Mouse (Mus musculus): ENCODE results near the gene Nphs1. TPM values are rescaled to one million over a fixed set of nuclear protein-coding genes. Genes with fewer than 3 reads are reported as not detected.
"Not testable (repeated sequence)": the region's sequence is repeated elsewhere in the genome, so short reads cannot be mapped to it uniquely, and the experiment has no call there.

The Nphs1 gene
- total RNA-seq, 2 experiments from 2014 or later: 0.96 to 1.8 TPM

DNA sequence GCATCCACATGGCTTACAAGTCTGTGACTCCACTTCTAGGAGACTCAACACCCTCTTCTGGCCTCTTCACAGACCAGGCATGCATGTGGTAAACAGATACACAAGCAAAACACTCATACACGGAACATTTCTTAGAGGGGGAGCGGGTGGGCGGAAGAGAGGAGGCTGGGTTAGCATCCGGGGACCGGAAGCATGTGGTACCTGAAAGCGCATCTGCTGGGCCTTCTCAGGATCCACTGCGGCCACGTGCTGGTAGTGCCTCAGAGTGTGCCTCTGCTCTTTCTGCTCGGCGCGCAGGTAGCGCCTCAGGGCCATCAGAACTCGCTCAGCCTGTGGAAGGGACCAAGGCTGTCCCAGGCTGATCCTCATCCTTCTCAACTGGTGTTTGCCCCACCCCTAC is 18.4 kb upstream of the Nphs1 start:
- no peak for DNase-seq (ENCODE audit: low spot score in 2 of 2)

GRCm38 (mm10) chr7:30440697-30441096 is 17.4 kb upstream of the Nphs1 start:
- peak; percentile 50 to 81 for DNase-seq (ENCODE audit: low spot score in 2 of 2)

DNA sequence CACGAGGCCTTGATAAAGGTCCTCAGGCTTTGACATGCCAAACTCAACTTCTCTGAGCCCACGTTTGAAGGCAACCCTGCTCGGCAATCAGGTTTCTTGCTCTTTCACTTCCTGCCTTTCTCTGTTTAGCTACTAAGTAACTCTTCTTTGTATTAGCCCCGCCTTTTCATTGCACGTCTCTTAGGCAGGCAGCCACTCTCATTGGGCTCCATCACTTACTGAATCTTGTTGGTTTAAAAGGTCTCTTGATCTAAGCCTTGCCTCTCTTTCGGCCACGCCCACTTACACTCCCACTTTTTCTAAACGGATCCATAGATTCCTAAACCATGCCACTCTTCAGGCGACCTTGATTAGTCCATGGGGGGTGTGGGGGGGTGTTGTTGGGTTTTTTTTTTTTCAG is 14.4 kb upstream of the Nphs1 start:
- no peak for DNase-seq (ENCODE audit: low spot score in 2 of 2)

GRCm38 (mm10) chr7:30444154-30444970 is 13.8 kb upstream of the Nphs1 start:
- DNase-seq (ENCODE audit: low spot score in 2 of 2): peak; percentile 79 to 84

DNA sequence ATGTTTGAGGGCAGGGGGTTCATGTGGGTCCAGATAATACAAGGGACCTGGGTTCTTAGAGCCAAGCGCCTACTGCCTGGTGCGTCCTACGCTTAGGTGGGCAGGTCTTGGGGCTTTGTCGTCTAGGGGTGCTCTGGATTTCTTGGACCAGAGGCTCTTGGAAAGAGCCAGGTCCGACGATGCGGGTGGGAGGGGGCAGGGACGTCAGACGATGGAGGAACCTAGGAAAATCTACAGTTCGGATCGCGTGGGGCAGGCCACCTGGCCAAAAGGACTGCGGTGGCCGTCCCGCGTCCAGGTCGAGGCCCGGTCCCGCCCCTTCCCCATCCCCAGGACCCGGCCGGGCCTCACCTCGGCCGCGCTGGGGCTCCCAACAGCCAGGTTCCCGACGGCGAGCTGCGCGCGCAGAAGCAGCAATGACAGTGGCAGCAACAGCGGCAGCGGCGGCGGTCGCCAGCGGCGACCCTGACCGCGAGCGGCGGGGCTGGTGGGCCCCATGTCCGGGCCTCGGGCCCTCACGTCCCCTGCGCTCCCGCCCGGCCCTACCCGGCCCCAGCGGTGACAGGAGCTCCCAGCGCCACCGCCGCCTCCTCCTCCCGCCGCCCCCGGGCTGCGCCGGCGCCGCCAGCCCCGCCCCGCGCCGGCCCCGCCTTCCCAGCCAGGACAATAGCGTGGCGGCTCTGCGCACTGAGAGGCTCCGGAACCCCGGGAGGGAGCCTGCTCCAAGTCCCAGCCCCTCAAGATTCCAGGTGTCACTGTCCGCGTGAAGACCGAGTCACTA is 13.0 kb upstream of the Nphs1 start, which contains the start of gene Aplp1:
Gene Aplp1 (minus strand): TSS at position 565 of the 781 bp plus-strand sequence.
- DNase-seq (ENCODE audit: low spot score in 2 of 2): peak; percentile 83 to 90

DNA sequence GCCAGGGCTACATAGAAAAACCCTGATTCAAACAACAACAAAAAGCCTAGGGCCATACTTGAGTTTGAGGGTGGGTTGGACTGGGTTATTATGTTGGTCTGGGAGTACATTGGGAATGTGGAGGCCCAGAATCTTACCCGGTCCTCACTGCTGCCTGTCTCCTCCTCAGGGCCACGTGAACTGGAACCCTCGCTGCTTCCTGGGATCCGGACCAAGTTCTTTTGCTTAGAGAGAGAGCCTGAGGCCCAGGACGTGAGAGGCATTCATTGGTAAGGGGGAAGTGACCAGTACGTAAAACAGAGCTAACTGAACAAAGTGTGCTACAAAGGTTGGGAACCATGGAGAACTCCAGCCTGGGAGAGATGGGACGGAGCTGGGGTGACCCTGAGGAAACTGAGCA is 7.9 kb upstream of the Nphs1 start:
- DNase-seq (ENCODE audit: low spot score in 2 of 2): no peak

GRCm38 (mm10) chr7:30453327-30453726 is 4.8 kb upstream of the Nphs1 start:
- no peak for DNase-seq (ENCODE audit: low spot score in 2 of 2)

- no peak for DNase-seq (ENCODE audit: low spot score in 2 of 2)
Measured at GRCm38 (mm10) chr7:30453766-30454165, 4.3 kb upstream of the Nphs1 start.

- DNase-seq (ENCODE audit: low spot score in 2 of 2): no peak
Measured at GRCm38 (mm10) chr7:30454259-30454658, 3.9 kb upstream of the Nphs1 start.

DNA sequence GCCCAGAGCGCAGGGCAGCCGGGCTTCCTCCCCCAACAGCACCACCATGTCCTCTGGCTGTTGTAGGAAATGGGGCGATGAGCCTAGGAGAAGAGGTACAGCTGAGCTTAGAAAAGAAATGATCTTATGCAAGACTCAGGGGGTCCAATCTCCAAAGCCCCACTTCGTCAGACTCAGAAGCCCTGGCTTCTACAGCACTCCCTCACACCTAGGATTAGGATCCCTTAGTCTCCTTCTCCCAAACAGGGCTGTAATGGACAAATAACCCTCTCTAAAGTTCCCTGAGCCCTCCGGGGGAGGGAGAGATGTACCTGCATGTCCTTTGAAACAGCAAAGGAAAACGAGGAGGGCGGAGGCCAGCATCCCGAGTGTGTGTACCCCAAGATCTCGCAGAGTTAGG is 1.6 kb upstream of the Nphs1 start:
- no peak for DNase-seq (ENCODE audit: low spot score in 2 of 2)

DNA sequence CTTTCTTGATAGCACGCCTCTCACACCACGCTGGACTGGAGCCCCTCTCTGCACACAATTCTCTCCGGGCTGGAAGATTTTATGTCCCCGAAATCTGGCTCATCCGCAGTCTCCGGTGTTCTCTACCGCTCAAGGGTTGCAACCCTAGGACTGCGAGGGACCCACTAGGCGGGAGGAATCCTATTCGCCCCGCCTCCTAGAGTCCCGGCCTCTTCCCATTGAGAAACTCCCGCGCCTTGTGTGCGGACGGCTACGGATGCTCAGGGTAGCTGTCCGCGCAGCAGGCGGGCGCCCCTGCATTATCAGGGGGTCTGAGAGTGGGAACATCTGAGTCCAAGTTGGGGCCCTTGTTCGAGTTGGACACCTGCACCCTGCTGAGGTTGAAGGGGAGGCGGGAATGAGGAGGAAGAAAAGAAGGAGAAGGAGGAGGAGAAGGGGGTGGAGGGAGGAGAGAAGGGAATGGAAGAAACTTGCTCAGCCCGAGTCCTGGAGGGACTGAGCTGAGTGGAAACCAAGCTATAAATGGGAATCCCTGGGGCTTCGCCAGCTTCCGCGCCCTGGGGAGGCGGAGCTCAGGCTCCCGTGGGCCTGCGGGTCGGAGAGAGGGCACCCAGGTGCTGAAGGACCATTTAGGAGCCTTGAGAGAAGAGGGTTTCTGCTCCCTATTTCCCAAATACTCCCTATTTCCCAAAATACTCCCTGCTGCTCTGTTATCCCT is 1.0 kb upstream of the Nphs1 start:
- no peak for DNase-seq (ENCODE audit: low spot score in 2 of 2)

- no peak for DNase-seq (ENCODE audit: low spot score in 2 of 2)
Measured at GRCm38 (mm10) chr7:30459484-30459883, 1.4 kb downstream of the Nphs1 start.

DNA sequence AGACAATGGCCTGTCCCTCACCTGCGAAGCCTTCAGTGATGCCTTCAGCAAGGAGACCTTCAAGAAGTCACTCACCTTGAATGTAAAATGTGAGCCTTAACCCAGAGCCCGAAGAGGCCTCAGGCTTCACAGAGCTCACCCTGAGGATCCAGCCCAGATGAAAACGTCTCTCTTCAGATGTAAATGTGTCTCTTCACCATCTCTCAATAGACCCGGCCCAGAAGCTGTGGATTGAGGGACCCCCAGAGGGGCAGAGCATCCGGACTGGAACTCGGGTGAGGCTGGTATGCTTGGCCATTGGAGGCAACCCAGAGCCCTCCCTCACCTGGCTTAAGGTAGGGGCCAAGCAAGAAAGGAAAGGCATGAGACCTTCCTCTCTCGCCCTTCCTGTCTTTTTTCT is 5.5 kb downstream of the Nphs1 start:
- DNase-seq (ENCODE audit: low spot score in 2 of 2): no peak

DNA sequence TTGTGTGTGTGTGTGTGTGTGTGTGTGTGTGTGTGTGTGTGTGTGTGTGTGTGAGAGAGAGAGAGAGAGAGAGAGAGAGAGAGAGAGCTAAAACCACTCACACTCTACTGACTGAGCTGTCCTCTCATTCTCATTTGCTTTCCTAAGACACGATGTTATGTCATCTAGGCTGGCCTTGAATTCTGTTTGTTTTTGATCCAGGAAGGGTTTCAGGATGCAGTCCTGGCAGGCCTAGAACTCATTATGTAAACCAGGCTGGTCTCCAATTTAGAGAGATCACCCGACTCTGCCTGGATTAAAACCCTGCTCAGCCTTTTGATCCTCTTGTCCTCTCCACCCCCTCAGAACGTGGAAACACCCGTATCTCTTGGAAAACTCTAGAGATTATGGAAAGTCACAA is 5.9 kb downstream of the Nphs1 start:
- DNase-seq (ENCODE audit: low spot score in 2 of 2): no peak

DNA sequence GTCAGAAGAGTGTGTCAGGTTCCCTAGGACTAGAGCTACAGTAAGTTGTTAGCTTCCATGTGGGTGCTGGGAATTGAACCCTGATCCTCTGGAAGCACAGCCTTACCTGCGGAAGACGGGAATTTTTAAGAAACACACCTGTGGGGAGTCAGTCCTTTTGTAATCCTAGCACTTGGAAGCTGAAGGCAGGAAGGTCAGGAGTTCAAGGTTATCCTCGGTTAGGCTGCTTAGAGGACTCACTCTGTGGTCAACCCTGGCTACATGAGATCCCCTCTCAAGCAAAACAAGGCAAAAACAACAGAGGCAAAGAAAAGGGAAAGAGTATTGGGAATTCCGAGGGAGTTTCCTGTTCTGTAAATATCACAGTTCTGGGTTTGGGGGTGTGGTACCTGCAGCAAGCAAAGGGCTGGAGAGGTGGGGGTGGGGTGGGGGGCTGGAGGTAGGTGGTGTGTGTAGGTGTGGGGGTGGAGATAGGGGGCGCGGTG is 6.7 kb downstream of the Nphs1 start:
- no peak for DNase-seq (ENCODE audit: low spot score in 2 of 2)

DNA sequence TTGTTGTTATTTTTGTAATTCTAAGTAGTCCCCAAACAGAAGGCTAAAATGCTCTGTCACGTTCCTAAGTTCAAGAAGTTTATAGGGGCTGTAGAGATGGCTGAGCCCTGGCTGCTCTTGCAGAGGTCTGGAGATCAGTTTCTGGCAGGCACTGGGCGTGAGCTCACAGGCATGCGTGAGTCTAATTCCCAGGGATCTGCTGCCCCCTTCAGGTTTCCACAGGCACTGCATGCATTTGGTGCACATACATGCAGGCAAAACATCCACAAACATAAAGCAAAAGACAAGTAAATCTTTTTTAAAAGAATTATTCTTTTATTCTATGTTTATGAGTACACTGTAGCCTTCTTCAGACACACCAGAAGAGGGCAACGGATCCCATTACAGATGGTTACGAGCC is 14.3 kb downstream of the Nphs1 start:
- peak in 1 of 2 experiments; percentile 51 for DNase-seq (ENCODE audit: low spot score in 2 of 2)

- no peak for DNase-seq (ENCODE audit: low spot score in 2 of 2)
Measured at GRCm38 (mm10) chr7:30474999-30475398, 16.9 kb downstream of the Nphs1 start.

GRCm38 (mm10) chr7:30476136-30476535 is 18.0 kb downstream of the Nphs1 start:
- not testable (repeated sequence) for DNase-seq (ENCODE audit: low spot score in 2 of 2)

DNA sequence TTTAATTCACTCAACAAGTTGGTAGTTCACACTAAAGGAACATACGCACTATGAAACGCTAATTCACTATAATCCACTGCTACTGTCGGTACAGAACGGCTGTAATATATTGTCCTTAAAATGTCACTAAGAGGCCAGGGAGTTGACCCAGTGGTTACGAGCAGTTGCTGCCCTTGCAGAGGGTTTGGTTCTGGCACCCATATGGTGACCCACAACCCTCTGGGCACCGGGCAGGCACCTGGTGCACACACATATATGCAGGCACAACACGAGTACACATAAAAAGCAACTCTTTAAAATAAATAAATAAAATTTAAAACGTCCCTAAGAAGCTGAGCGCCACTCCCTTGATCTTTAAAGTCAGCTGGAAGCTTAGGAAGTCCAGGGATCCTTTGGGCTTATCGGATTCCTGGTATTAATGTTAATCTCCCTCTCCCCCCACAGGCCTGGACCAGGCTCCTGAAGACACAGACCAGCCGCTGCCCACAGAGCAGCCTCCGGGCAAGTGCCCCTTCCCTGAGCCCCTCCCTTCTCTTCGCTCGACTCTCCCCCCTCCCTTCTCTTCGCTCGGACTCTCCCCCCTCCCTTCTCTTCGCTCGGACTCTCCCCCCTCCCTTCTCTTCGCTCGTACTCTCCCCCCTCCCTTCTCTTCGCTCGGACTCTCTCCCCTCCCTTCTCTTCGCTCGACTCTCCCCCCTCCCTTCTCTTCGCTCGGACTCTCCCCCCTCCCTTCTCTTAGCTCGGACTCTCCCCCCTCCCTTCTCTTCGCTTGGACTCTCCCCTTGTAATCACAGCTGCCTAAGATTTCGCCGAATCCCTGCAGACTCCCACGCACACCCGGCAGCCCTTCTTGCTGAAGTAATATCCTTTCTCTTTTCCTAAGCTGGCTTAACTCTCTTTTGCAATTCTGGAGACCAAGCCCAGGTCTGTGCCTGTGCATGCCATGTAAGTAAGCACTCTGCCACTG is 19.6 kb downstream of the Nphs1 start:
- DNase-seq (ENCODE audit: low spot score in 2 of 2): peak; percentile 36 to 50

DNA sequence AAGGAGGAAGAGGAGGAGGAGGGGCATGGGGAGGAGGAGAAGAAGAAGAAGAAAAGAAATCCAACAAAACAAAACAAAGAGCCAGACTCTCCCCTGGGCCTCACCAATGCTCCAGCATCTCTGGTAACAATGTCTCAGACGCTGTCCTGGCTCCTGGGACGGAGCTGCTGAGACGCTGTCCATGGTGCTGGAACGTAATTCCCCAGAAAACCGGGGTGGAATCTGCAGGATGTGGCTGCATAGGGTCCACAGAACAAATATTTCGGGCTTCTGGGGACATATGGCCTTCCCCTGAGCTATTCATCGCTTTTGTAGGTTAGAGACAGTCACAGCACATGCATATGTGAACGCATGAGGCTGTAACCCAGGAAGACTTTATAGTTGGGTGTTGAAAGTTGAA is 26.1 kb downstream of the Nphs1 start:
- no peak for DNase-seq (ENCODE audit: low spot score in 2 of 2)

Data from layer of hippocampus, adult 18-20 months (tissue).